Mouse (Mus musculus) neutrophil, adult 59 days (primary cell): ENCODE measurements around the gene Cdh6. TPM values are rescaled to one million over a fixed set of nuclear protein-coding genes. Genes with fewer than 3 reads are reported as not detected.

Experiments used
- total RNA-seq, 2 experiments: library from RNA; stranded (reverse); gene quantifications; 1 replicate in 1 of 2; 2 replicates in 1 of 2; pipeline ENCODE4 v1.2.4; 2023

Gene Cdh6
- total RNA-seq = not detected

DNA sequence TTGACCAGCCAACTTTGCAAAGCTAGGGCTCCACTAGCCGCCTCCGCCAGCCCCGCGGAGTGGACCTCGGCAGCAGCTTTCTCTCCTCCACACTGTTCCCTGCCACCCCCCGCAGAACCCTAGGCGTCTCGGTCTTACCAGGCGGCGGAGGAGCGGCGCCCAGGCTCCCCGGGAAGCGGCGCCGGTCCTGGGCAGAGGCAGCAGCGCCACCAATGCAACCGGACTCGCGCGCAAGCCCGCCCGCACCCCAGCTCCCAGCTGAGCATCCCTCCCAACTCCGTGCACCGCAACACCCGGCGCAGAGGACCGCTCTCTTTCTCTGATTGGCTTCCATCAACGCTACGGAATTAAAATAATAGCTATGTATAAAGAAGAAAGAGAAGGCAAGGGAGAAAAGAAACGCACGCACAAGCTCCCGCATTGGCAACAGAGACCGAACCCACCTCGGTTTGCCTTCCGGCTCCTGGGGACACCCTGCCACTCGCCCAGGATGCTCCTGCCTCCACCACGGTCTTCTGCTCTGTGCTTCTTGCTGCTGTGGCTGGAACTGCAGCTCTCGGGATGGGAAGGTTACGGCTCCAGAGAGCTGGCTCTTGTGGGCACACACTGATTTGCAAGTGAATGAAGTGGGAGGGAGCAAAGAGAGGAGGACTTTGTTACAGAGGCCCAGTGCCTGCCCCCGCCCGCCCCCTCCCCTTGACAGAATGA, at the start of gene Cdh6:
Gene Cdh6 (minus strand): TSS at position 605 of the 708 bp plus-strand sequence.

